11 mouse cellular contexts compared by ENCODE assay signal in genomic region chr3:108646036-108646435, GRCm38 (mm10). TPM values are rescaled to one million over a fixed set of nuclear protein-coding genes. Genes with fewer than 3 reads are reported as not detected.
DNase-seq lines count a peak whose midpoint lies in the region.
"Had no signal": no experiment of that assay in that cellular context is flagged by ENCODE, and none has a peak within 500 bp of the region (broad histone marks: within the 10 kb centered on the region; RNA-seq: fewer than 3 reads in every experiment).

No protein-coding gene starts in this region.

- DNase-seq in heart, adult 11 months: peak; percentile 50
- no peak for DNase-seq in heart, postnatal 10 days
- DNase-seq in right cerebral cortex, postnatal 10 days (ENCODE audit: low spot score in 2 of 2): peak; percentile 48 to 58
- no peak for DNase-seq in right cerebral cortex, postnatal 36 days (ENCODE audit: low spot score in 2 of 2)
- DNase-seq in layer of hippocampus, adult 18-20 months (ENCODE audit: low spot score in 2 of 2): peak; percentile 39 to 71
- DNase-seq in right cerebral cortex, postnatal 4 days: peak; percentile 28
- DNase-seq in heart, postnatal 4 days: no peak
- no peak for DNase-seq in urinary bladder, postnatal 36 days (ENCODE audit: low spot score in 2 of 2)
- DNase-seq: heart, postnatal 14 days; kidney, postnatal 14 days; lung, postnatal 10 days had no signal

- intact Hi-C loops in heart, postnatal 10 days (cut with DNase I): no loop called here

RNA-seq across cellular contexts. Expression of gene Clcc1, which starts 7.7 kb away (rescaled TPM):
- 10 to 100 TPM; 31.6 to 35.8 TPM for total RNA-seq in heart, postnatal 10 days (2021)
- 10 to 100 TPM; 29.6 to 33.2 TPM for total RNA-seq in layer of hippocampus, adult 18-20 months (2021)
- 10 to 100 TPM; 29.4 to 33.6 TPM for total RNA-seq in heart, postnatal 4 days (2021)

RNA-seq across cellular contexts. Expression of gene Wdr47, which starts 55.0 kb away (rescaled TPM):
- 1 to 10 TPM; 8.4 to 8.7 TPM for total RNA-seq in heart, postnatal 10 days (2021)
- total RNA-seq in layer of hippocampus, adult 18-20 months (2021): 100 to 1,000 TPM; 112 to 128 TPM
- 1 to 10 TPM; 9.1 to 9.2 TPM for total RNA-seq in heart, postnatal 4 days (2021)

Comparison
In these comparisons a context has a peak if more than half of its experiments do, and no peak if none do; other contexts are left out.
1. DNase-seq: peak in heart, adult 11 months (single experiment), right cerebral cortex, postnatal 10 days (2 of 2), layer of hippocampus, adult 18-20 months (2 of 2) and right cerebral cortex, postnatal 4 days (single experiment); none in heart, postnatal 10 days (0 of 2), right cerebral cortex, postnatal 36 days (0 of 2), heart, postnatal 4 days (single experiment) and urinary bladder, postnatal 36 days (0 of 2).
2. RNA of gene Wdr47, which starts 55.0 kb away (total RNA-seq): 112 to 128 TPM in layer of hippocampus, adult 18-20 months; 9.1 to 9.2 TPM in heart, postnatal 4 days and 8.4 to 8.7 TPM in heart, postnatal 10 days; every median in the first group is over 10 times any median in the second.